Mouse (Mus musculus) thymus, adult 2 months (tissue): ENCODE data around the gene Cyp2j12. TPM values are rescaled to one million over a fixed set of nuclear protein-coding genes. Genes with fewer than 3 reads are reported as not detected.

ENCODE experiments used
- DNase-seq: peaks from one replicate; pipeline ENCODE4 v3.0.0; 2021
- H3K27ac ChIP-seq: fragments of 200-500 bp; 2 replicates; pipeline ENCODE4 v1.5.1; 2012; ENCODE audit warnings: low read length, control low read depth; ENCODE audit not compliant: control insufficient read depth, insufficient read depth
- H3K27me3 ChIP-seq: fragments of 200-500 bp; 2 replicates; pipeline ENCODE4 v1.6.1; 2012; ENCODE audit warnings: mild to moderate bottlenecking, low read length, moderate library complexity, mixed read lengths; ENCODE audit not compliant: control insufficient read depth, insufficient read depth
- H3K36me3 ChIP-seq: fragments of 200-500 bp; 2 replicates; pipeline ENCODE4 v1.6.1; 2012; ENCODE audit warnings: mild to moderate bottlenecking, low read length, moderate library complexity; ENCODE audit not compliant: control insufficient read depth, insufficient read depth
- H3K4me1 ChIP-seq: fragments of 200-500 bp; replicated peaks from 2 replicates; pipeline ENCODE4 v1.6.1; 2012; ENCODE audit warnings: low read length; ENCODE audit not compliant: control insufficient read depth, insufficient read depth
- H3K4me3 ChIP-seq: fragments of 200-500 bp; 2 replicates; pipeline ENCODE4 v1.5.1; 2012; ENCODE audit warnings: mild to moderate bottlenecking, low read length, control low read depth, moderate library complexity; ENCODE audit not compliant: control insufficient read depth, insufficient read depth
- CTCF ChIP-seq: fragments of 200-500 bp; IDR thresholded peaks from 2 replicates; pipeline ENCODE4 v1.5.1; 2012; ENCODE audit warnings: mild to moderate bottlenecking, control low read depth, low read length, moderate library complexity, borderline replicate concordance; ENCODE audit not compliant: control insufficient read depth, poor library complexity, insufficient read depth; ENCODE audit errors: extremely low read depth
- POLR2A ChIP-seq: fragments of 200-500 bp; IDR thresholded peaks from 2 replicates; pipeline ENCODE4 v1.6.1; 2012; ENCODE audit warnings: mild to moderate bottlenecking, low read length, control low read depth, moderate library complexity; ENCODE audit not compliant: control insufficient read depth, poor library complexity, insufficient read depth; ENCODE audit errors: extremely low read depth
- WGBS: fragments of 180-500 bp; shearing (Covaris S2); methylation state at CpG from one replicate; pipeline ENCODE4 v1.1.7; 2018; 5-methylcytosine and 5-hydroxymethylcytosine counted together
- polyA plus RNA-seq: library from polyadenylated mRNA; depleted of rRNA; stranded (reverse); fragments of >200 nt; gene quantifications from 2 replicates; pipeline ENCODE4 v1.2.3, GENCODE M21; 2012; rRNA removed

Gene Cyp2j12
- polyA plus RNA-seq, 1 experiment, result not detected

- no peaks in the 10 kb centered on the region for H3K27me3 ChIP-seq
- H3K36me3 ChIP-seq, result no peaks in the 10 kb centered on the region
- no peak within 1 kb of the TSS for H3K4me3 ChIP-seq
- no peaks in the 10 kb centered on the region for H3K4me1 ChIP-seq
- WGBS, result 15% methylated on average over 20 of the region's 20 CpGs
- H3K27ac ChIP-seq, result no peak within 1 kb of the TSS
- DNase-seq, result no peak
- TF ChIP-seq POLR2A (no peak), CTCF (no peak)
Observed at GRCm38 (mm10) chr4:96077261-96078125, 63.5 kb downstream of the Cyp2j12 start, which contains the start of gene Cyp2j13. Gene Cyp2j13, minus strand, starts transcription at chr4:96077546.

GRCm38 (mm10) chr4:96062045-96062444 is 78.9 kb downstream of the Cyp2j12 start:
- TF ChIP-seq CTCF (no peak), POLR2A (no peak)
- Histone ChIP-seq H3K36me3 (no peaks in the 10 kb centered on the region), H3K27me3 (no peaks in the 10 kb centered on the region), H3K4me1 (no peaks in the 10 kb centered on the region), H3K4me3 (no peak overlapping the region), H3K27ac (no peak overlapping the region)
- DNase-seq, result no peak
- WGBS, result 81% methylated on average over 2 of the region's 2 CpGs

GRCm38 (mm10) chr4:96060106-96060505 is 80.8 kb downstream of the Cyp2j12 start:
- no peak for TF ChIP-seq POLR2A
- TF ChIP-seq CTCF, result no peak
- no peaks in the 10 kb centered on the region for H3K36me3 ChIP-seq
- WGBS, result 93% methylated on average over 2 of the region's 2 CpGs
- no peak overlapping the region for H3K27ac ChIP-seq
- no peaks in the 10 kb centered on the region for H3K27me3 ChIP-seq
- H3K4me3 ChIP-seq, result no peak overlapping the region
- H3K4me1 ChIP-seq, result no peaks in the 10 kb centered on the region
- no peak for DNase-seq

Other genes with a start within 250 kb of the Cyp2j12 start
- gene Hook1, start 173.9 kb downstream of the Cyp2j12 start, polyA plus RNA-seq, result 6.1 and 6.3 TPM in 2 replicates
- gene Cyp2j13, start 63.6 kb downstream of the Cyp2j12 start, polyA plus RNA-seq, result 0.18 and 0.23 TPM in 2 replicates
- not detected in 2 replicates for gene Cyp2j7, start 95.5 kb upstream of the Cyp2j12 start, polyA plus RNA-seq
- gene Cyp2j11, start 207.5 kb upstream of the Cyp2j12 start, polyA plus RNA-seq, result 0.07 TPM in 1 of 2 replicates, not detected in the other